Mouse (Mus musculus) forebrain, embryonic 11.5 days (tissue): ENCODE measurements around the gene Nos1ap. TPM values are rescaled to one million over a fixed set of nuclear protein-coding genes. Genes with fewer than 3 reads are reported as not detected.
A peak's percentile ranks its signal among the peaks of the same experiment; 100 is the strongest.

Experiments
- ATAC-seq: fragments of 200-750 bp; cut with Nextera tagmentation; replicated peaks from 2 replicates; pipeline ENCODE4 v1.8.0; 2017; ENCODE audit warnings: moderate TSS enrichment; ENCODE audit not compliant: low FRiP score
- DNase-seq: peaks from one replicate; pipeline ENCODE4 v3.0.0-alpha.2; 2017; ENCODE audit warnings: low spot score
- H3K27ac ChIP-seq: fragments of 300-500 bp; sonication (generic); 2 replicates; pipeline ENCODE4 v1.5.1; 2014; ENCODE audit warnings: low read depth, low read length
- H3K27me3 ChIP-seq: fragments of 300-500 bp; sonication (generic); 2 replicates; pipeline ENCODE4 v1.6.1; 2014; ENCODE audit warnings: mild to moderate bottlenecking, low read length, mixed read lengths; ENCODE audit not compliant: control insufficient read depth, insufficient read depth
- H3K36me3 ChIP-seq: fragments of 300-500 bp; sonication (generic); 2 replicates; pipeline ENCODE4 v1.6.1; 2014; ENCODE audit warnings: mild to moderate bottlenecking, low read length, moderate library complexity, mixed read lengths; ENCODE audit not compliant: control insufficient read depth, insufficient read depth
- H3K4me1 ChIP-seq: fragments of 300-500 bp; sonication (generic); replicated peaks from 2 replicates; pipeline ENCODE4 v1.6.1; 2014; ENCODE audit warnings: low read length, mixed read lengths; ENCODE audit not compliant: control insufficient read depth, insufficient read depth
- H3K4me2 ChIP-seq: fragments of 300-500 bp; sonication (generic); 2 replicates; pipeline ENCODE4 v1.6.1; 2014; ENCODE audit warnings: low read depth, mild to moderate bottlenecking, low read length, moderate library complexity, mixed read lengths; ENCODE audit not compliant: severe bottlenecking
- H3K4me3 ChIP-seq: fragments of 300-500 bp; sonication (generic); 2 replicates; pipeline ENCODE4 v1.5.1; 2014; ENCODE audit warnings: low read depth, low read length
- H3K9ac ChIP-seq: fragments of 300-500 bp; sonication (generic); 2 replicates; pipeline ENCODE4 v1.6.1; 2014; ENCODE audit warnings: low read length
- H3K9me3 ChIP-seq: fragments of 300-500 bp; sonication (generic); 2 replicates; pipeline ENCODE4 v1.6.1; 2016; ENCODE audit warnings: low read length, mixed read lengths; ENCODE audit not compliant: control insufficient read depth
- WGBS: fragments of 180-500 bp; shearing (Covaris S2); extraction: QIAGEN DNeasy Blood & Tissue Kit; methylation state at CpG from one replicate; pipeline ENCODE4 v1.1.7; 2014; 5-methylcytosine and 5-hydroxymethylcytosine counted together
- polyA plus RNA-seq: library from polyadenylated mRNA; unstranded; fragments of >200 nt; fragmentation: Nextera tagmentation; extraction: Ambion mirVana; gene quantifications from 2 replicates; pipeline ENCODE4 v1.2.1, GENCODE M21; 2014

The Nos1ap gene
- polyA plus RNA-seq, 1 experiment from 2014 or later: 19.7 TPM

DNA sequence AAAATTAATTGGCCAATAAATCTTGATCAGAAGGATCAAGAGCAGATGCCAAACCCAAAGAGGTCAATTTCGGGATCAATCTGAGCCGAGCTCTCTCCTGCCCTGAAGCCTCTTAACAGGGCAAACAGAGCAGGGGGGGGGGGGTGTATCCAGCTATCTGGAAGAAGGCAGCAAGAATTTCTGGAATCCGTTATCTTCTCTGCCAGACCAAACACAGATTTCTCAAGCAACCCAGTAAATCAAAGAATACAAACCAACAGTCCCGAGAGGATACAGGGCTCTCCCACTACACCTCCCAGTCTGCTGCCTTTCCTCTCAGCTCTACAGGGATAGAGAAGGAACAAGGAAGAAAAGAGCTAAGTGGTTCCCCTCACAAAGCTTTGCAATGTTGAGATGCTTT lies 104.5 kb downstream of the Nos1ap start:
- DNase-seq: peak; percentile 40
- H3K9ac ChIP-seq: no peak overlapping the region
- H3K27me3 ChIP-seq: no peaks in the 10 kb centered on the region
- H3K27ac ChIP-seq: no peak overlapping the region
- H3K4me1 ChIP-seq: peaks cover 8% of the 10 kb centered on the region; the same call in 1 of the 2 replicates
- no peaks in the 10 kb centered on the region for H3K36me3 ChIP-seq
- no peaks in the 10 kb centered on the region for H3K9me3 ChIP-seq
- H3K4me3 ChIP-seq: no peak overlapping the region
- no peak for ATAC-seq
- H3K4me2 ChIP-seq: no peak overlapping the region
- WGBS: 43% methylated on average over 4 of the region's 4 CpGs

DNA sequence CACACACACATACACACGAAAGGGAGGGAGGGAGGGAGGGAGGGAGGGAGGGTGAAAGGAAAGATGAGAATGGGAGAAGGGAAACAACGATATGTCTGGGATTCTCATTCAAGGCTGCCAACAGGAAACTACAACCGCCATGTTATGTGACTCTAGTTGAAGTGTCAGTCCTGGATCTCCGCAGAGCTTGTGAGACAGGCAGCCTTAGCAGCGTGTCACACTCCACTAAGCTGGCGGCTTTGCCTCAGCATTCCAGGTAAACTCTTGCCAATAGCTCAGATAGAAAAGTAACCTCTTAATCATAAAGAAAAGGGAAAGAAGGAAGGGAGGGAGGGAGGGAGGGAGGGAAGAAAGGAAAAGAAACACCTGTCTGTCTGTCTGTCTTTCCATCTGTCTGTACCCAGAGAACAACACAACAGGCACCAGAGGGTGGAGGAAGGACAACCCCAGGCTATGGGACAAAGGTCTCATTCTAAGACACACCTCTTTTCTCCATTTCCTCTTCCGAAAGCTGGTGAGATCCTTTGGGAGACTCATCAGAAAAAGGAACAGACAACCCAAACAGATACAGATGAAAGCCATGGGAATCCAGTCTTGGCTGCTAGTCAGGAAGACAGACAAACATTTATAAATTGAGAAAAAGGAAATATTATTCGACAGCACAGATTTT lies 107.3 kb downstream of the Nos1ap start:
- no peaks in the 10 kb centered on the region for H3K36me3 ChIP-seq
- no peak overlapping the region for H3K27ac ChIP-seq
- no peak for ATAC-seq
- no peaks in the 10 kb centered on the region for H3K27me3 ChIP-seq
- no peak for DNase-seq
- H3K9ac ChIP-seq: no peak overlapping the region
- H3K4me2 ChIP-seq: no peak overlapping the region
- no peak overlapping the region for H3K4me3 ChIP-seq
- H3K4me1 ChIP-seq: peaks cover 25% of the 10 kb centered on the region
- no peaks in the 10 kb centered on the region for H3K9me3 ChIP-seq
- whole genome bisulfite sequencing: 86% methylated on average over 7 of the region's 8 CpGs

DNA sequence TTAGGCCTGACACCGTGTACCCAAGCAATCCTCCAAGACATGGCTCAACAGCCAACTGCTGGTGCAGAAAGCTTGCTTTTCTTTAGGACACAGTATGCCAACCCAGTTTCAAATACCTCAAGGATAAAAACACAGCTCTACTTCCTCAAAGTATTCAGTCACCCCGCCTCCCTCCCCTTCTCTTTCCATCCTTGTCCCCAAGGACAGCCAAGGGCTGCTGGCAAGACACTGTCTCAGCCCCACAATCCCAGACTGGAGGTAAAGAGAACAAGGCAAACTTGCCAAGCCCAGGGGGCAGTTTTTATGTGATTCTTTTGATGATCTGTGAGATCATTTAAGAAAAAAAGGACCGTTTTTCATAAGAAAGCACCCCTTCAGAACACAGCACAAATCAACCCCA lies 108.6 kb downstream of the Nos1ap start:
- no peaks in the 10 kb centered on the region for H3K27me3 ChIP-seq
- H3K4me1 ChIP-seq: peaks cover 25% of the 10 kb centered on the region
- no peak overlapping the region for H3K27ac ChIP-seq
- no peak overlapping the region for H3K4me3 ChIP-seq
- no peak for DNase-seq
- WGBS: 75% methylated on average over 3 of the region's 3 CpGs
- no peak overlapping the region for H3K4me2 ChIP-seq
- no peak for ATAC-seq
- H3K36me3 ChIP-seq: no peaks in the 10 kb centered on the region
- no peaks in the 10 kb centered on the region for H3K9me3 ChIP-seq
- no peak overlapping the region for H3K9ac ChIP-seq

DNA sequence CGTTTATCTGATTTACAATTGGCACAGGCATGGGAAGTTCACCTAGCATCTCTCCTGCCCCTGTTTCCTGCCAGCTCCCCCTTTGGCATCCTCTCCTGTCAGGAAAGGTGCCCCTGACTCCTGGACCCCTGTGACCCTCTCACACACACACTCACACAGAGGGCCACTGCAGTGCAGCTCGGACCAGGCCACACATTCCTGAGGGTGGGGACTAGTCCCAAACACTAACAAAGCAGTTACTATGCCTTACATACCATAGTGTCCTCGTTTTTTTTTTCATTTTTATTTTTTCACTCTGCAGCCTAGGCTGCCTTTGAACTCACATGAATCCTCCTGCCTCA lies 110.2 kb downstream of the Nos1ap start:
- H3K36me3 ChIP-seq: no peaks in the 10 kb centered on the region
- no peak overlapping the region for H3K4me2 ChIP-seq
- peak; percentile 63; the same call in 1 of the 2 replicates for ATAC-seq
- no peak overlapping the region for H3K27ac ChIP-seq
- H3K9ac ChIP-seq: no peak overlapping the region; the same call in 1 of the 2 replicates
- peaks cover 22% of the 10 kb centered on the region for H3K4me1 ChIP-seq
- no peak for DNase-seq
- no peaks in the 10 kb centered on the region for H3K27me3 ChIP-seq
- H3K4me3 ChIP-seq: no peak overlapping the region
- WGBS: 20% methylated on average over 3 of the region's 3 CpGs
- no peaks in the 10 kb centered on the region for H3K9me3 ChIP-seq

DNA sequence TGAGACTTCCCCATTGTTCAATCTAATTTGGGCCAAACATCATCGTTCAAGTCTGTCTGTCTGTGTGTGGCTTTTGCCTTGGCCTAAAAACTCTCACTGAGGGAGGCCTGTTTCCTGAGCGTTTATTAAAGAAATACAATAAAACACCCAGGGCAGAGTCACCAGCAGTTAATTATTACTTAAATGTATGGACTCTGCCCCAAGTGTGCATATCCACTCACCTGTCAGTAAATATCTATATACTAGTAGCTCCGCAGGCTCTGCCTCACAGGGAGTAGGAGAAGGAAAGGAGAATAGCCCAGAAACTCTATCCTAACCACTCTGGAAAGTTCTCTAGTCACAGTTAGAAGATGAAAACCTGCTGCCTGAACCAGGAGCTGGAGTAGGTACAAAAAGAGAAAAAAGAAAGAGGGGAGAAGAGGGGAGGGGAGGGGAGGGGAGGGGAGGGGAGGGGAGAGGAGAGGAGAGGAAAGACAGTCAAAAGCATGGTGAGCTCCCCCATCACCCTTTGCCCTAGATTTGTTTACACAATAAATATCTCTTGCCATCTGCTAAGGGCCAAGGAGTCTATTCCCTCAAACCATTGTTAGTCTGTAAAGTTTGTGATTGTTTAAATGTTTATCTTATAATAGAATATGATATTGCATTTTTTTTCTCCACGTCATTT lies 110.7 kb downstream of the Nos1ap start:
- H3K27ac ChIP-seq: no peak overlapping the region; the same call in 1 of the 2 replicates
- no peak overlapping the region for H3K4me3 ChIP-seq
- WGBS: 64% methylated on average over 4 of the region's 4 CpGs
- ATAC-seq: no peak
- no peak overlapping the region for H3K9ac ChIP-seq
- H3K4me1 ChIP-seq: peaks cover 22% of the 10 kb centered on the region
- H3K27me3 ChIP-seq: no peaks in the 10 kb centered on the region
- H3K9me3 ChIP-seq: no peaks in the 10 kb centered on the region
- DNase-seq: peak; percentile 33
- no peaks in the 10 kb centered on the region for H3K36me3 ChIP-seq
- H3K4me2 ChIP-seq: no peak overlapping the region

DNA sequence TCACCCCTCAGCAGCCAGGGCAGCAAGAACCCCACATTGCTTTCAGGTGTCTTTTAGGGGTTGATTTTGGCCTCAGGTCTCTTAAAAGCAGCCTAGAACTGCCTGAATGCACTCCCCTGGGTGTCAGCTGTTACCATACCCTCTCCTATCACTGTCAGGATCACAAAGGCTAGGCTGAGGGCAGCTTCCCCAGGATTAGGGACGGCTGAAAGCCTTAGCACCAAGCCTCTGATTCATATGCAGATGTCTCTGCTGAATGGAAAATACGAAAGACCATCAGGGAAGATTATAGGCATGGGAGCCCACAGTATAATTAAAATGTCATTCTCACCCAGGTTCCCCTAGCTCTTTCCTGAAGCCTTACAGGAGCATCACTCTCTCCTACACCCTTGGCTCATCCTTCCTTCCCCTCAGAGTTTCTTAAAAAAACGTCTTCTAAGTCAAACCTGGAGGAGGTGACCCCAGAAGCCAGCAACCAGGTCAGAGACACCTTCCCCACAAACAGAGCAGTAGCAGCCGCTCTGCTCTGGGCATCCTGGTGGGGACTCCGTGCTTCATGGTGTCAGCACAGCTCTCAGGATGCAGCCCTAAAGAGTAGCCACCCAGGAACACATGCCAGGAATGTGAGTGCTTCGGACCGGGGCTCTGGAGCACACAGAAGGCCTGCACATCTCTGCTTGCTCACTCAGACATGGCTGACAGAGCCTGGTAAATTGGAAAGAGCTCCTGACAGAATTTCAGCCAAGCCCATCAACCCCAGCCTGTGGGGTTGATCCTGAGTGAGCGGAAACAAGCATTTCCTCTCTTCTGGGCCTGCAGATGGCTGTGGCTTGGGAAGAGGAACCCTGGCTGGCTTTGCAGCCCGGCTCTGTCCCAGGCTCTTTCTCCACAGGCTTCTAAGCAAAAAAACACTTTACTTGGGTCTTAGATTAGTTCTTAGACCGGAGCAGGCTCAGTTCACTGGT lies 111.7 kb downstream of the Nos1ap start:
- Histone ChIP-seq H3K36me3 (no peaks in the 10 kb centered on the region), H3K27ac (peak overlapping the region; percentile 66), H3K4me3 (no peak overlapping the region), H3K4me1 (peaks cover 22% of the 10 kb centered on the region), H3K27me3 (no peaks in the 10 kb centered on the region), H3K9me3 (no peaks in the 10 kb centered on the region), H3K9ac (0 out of 2 replicates have a peak overlapping the region, but pooled peaks have one; percentile 6), H3K4me2 (peak overlapping the region; percentile 18; the same call in 1 of the 2 replicates)
- DNase-seq: no peak
- WGBS: 16% methylated on average over 10 of the region's 10 CpGs
- peak; percentile 84 for ATAC-seq

DNA sequence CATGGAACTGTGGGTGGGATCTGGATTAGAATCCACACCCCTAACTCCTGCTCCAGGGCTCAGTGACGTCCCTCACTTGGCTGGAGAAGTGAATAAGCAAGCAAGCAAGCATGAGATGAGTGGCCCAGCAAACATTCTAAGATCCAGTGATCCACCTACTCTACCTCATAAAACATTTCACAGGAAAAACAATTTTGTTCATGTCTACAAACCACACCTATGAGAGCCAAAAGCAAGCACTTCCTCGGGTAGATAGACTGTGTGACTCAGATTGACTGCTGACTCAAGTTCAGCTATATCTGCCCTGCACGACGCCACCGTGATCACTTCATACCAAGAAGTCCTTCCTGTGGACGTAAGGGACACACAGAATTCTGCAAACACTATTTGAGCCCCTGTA lies 116.2 kb downstream of the Nos1ap start:
- ATAC-seq (no peak), DNase-seq (no peak)
- Histone ChIP-seq H3K36me3 (no peaks in the 10 kb centered on the region), H3K27ac (no peak overlapping the region), H3K9me3 (no peaks in the 10 kb centered on the region), H3K9ac (no peak overlapping the region), H3K27me3 (no peaks in the 10 kb centered on the region), H3K4me1 (peaks cover 11% of the 10 kb centered on the region), H3K4me2 (no peak overlapping the region), H3K4me3 (no peak overlapping the region)
- 86% methylated on average over 6 of the region's 6 CpGs for WGBS

DNA sequence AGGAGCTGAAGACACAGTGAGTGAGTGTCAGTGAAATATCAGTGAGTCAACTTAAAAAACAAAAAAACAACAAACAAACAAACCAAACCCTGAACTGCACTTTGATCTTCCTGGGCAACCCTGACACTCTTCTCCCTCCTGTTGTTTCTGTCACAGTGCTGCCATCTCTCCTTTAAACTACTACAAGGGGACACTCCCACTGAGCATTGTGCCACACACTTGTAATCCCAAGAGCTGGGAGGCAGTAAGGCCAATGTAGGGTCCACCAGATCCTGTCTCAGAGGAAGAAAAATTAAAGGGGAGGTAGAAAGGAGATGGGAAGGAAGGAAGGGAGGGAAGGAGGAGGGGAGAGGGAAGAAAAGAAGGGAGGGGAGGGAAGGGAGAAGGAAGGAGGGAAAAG lies 116.8 kb downstream of the Nos1ap start:
- H3K9ac ChIP-seq: no peak overlapping the region
- H3K4me1 ChIP-seq: peaks cover 5% of the 10 kb centered on the region
- no peak overlapping the region for H3K27ac ChIP-seq
- ATAC-seq (no peak), DNase-seq (no peak)
- no peaks in the 10 kb centered on the region for H3K27me3 ChIP-seq
- H3K4me2 ChIP-seq: no peak overlapping the region
- no peaks in the 10 kb centered on the region for H3K36me3 ChIP-seq
- H3K9me3 ChIP-seq: no peaks in the 10 kb centered on the region
- H3K4me3 ChIP-seq: no peak overlapping the region
